Mouse (Mus musculus) small intestine, adult 2 months (tissue): ENCODE results near the gene Primpol.

Experiments
- CTCF ChIP-seq: fragments of 200-500 bp; IDR thresholded peaks from 2 replicates; pipeline ENCODE4 v1.5.1; 2012; ENCODE audit warnings: low read depth, mild to moderate bottlenecking, control low read depth, inconsistent platforms, low read length, moderate library complexity, mixed read lengths; ENCODE audit not compliant: insufficient replicate concordance, insufficient read length; ENCODE audit errors: extremely low read depth
- POLR2A ChIP-seq: fragments of 200-500 bp; IDR thresholded peaks from 2 replicates; pipeline ENCODE4 v1.6.1; 2012; ENCODE audit warnings: low read depth, mild to moderate bottlenecking, control low read depth, inconsistent platforms, low read length, moderate library complexity

- no peak for TF ChIP-seq CTCF
- TF ChIP-seq POLR2A: no peak
Observed at GRCm38 (mm10) chr8:46612913-46613312, 4.1 kb downstream of the Primpol start.
